Mouse (Mus musculus): ENCODE data around the gene Ocm. TPM values are rescaled to one million over a fixed set of nuclear protein-coding genes. Genes with fewer than 3 reads are reported as not detected.
A peak's percentile ranks its signal among the peaks of the same experiment; 100 is the strongest.
"Not testable (repeated sequence)": the region's sequence is repeated elsewhere in the genome, so short reads cannot be mapped to it uniquely, and the experiment has no call there.

The Ocm gene
- polyA plus RNA-seq, 1 experiment from 2014 or later = not detected

- no peak overlapping the region for H3K27ac ChIP-seq (ENCODE audit: low read depth, low read length)
- H3K9me3 ChIP-seq (ENCODE audit: control insufficient read depth, low read length) = no peaks in the 10 kb centered on the region
- H3K4me3 ChIP-seq (ENCODE audit: low read depth, low read length) = peak overlapping the region; percentile 91
- peak overlapping the region; percentile 38; the same call in 1 of the 2 replicates for H3K4me2 ChIP-seq (ENCODE audit: low read depth, low read length)
- no peak overlapping the region for H3K9ac ChIP-seq (replicated peaks; ENCODE audit: low read depth, low read length)
- peaks cover 23% of the 10 kb centered on the region for H3K36me3 ChIP-seq (ENCODE audit: control insufficient read depth, insufficient read depth, low read length)
- 84% methylated on average over 3 of the region's 3 CpGs for WGBS
- H3K4me1 ChIP-seq (ENCODE audit: control insufficient read depth, insufficient read depth, low read length) = no peaks in the 10 kb centered on the region
- H3K27me3 ChIP-seq (ENCODE audit: control insufficient read depth, insufficient read depth, low read length) = no peaks in the 10 kb centered on the region
- ATAC-seq (ENCODE audit: low read depth) = no peak
Measured at GRCm38 (mm10) chr5:144015312-144015650, 11.2 kb downstream of the Ocm start.

- ATAC-seq (ENCODE audit: low read depth) = peak; percentile 99
- Histone ChIP-seq H3K4me2 (ENCODE audit: low read depth, low read length) (peak within 1 kb of the TSS; percentile 53), H3K27me3 (ENCODE audit: control insufficient read depth, insufficient read depth, low read length) (no peaks in the 10 kb centered on the region), H3K9me3 (ENCODE audit: control insufficient read depth, low read length) (no peaks in the 10 kb centered on the region), H3K27ac (ENCODE audit: low read depth, low read length) (peak within 1 kb of the TSS; percentile 66), H3K4me1 (ENCODE audit: control insufficient read depth, insufficient read depth, low read length) (no peaks in the 10 kb centered on the region), H3K36me3 (ENCODE audit: control insufficient read depth, insufficient read depth, low read length) (peaks cover 26% of the 10 kb centered on the region), H3K9ac (replicated peaks; ENCODE audit: low read depth, low read length) (peak within 1 kb of the TSS; percentile 87), H3K4me3 (ENCODE audit: low read depth, low read length) (peak within 1 kb of the TSS; percentile 91)
- WGBS = 3% methylated on average over 42 of the region's 47 CpGs
Measured at GRCm38 (mm10) chr5:144014551-144015311, 11.7 kb downstream of the Ocm start, which contains the start of gene Ccz1. Gene Ccz1 (minus strand): TSS chr5:144014877.

- H3K9me3 ChIP-seq (ENCODE audit: control insufficient read depth, low read length); H3K27ac ChIP-seq (ENCODE audit: low read depth, low read length); H3K9ac ChIP-seq (replicated peaks; ENCODE audit: low read depth, low read length); H3K27me3 ChIP-seq (ENCODE audit: control insufficient read depth, insufficient read depth, low read length); H3K4me1 ChIP-seq (ENCODE audit: control insufficient read depth, insufficient read depth, low read length); ATAC-seq (ENCODE audit: low read depth): not testable (repeated sequence)
- 68% methylated on average over 12 of the region's 13 CpGs for WGBS
- H3K4me2 ChIP-seq (ENCODE audit: low read depth, low read length) = peak overlapping the region; percentile 53; the same call in 1 of the 2 replicates
- peak overlapping the region; percentile 91 for H3K4me3 ChIP-seq (ENCODE audit: low read depth, low read length)
- H3K36me3 ChIP-seq (ENCODE audit: control insufficient read depth, insufficient read depth, low read length) = peaks cover 37% of the 10 kb centered on the region
Measured at GRCm38 (mm10) chr5:144013366-144014134, 12.9 kb downstream of the Ocm start.

DNA sequence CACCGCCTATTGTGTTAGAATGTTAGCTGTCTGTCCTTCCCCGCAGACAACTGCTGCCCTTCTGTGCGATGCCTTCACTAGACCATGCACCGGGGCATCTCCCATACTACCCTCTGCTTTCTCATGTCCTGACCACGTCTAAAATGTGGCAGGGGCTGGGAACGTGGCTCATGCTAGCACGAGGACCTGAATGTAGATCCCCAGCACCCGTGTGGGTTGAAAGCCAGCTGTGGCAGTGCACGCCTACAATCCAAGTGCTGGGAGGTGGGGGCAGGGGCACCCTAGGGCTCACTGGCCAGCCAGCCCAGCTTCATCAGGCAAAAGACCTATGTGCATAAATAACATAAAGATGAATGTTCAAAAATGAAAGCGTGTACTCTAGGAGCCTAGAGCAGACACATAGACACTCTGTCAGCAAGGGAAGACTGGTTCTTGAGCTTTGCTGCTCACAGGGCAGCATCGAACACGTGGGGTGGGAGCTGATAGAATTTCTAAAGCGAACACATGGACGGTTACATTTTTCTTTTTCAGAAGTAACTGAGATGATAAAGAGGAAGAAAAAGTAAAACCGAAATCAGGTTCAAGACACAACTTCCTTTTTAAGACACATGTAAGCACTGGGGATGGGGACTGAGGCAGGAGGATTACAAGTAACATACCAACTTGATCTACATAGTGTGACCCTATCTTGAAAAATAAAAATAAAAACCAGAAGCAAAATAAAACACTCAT is 23.8 kb downstream of the Ocm start:
- 93% methylated on average over 15 of the region's 15 CpGs for WGBS
- Histone ChIP-seq H3K4me2 (ENCODE audit: low read depth, low read length) (no peak overlapping the region), H3K4me1 (ENCODE audit: control insufficient read depth, insufficient read depth, low read length) (no peaks in the 10 kb centered on the region), H3K36me3 (ENCODE audit: control insufficient read depth, insufficient read depth, low read length) (peaks cover 49% of the 10 kb centered on the region), H3K4me3 (ENCODE audit: low read depth, low read length) (no peak overlapping the region), H3K27me3 (ENCODE audit: control insufficient read depth, insufficient read depth, low read length) (no peaks in the 10 kb centered on the region), H3K9me3 (ENCODE audit: control insufficient read depth, low read length) (no peaks in the 10 kb centered on the region), H3K9ac (replicated peaks; ENCODE audit: low read depth, low read length) (no peak overlapping the region), H3K27ac (ENCODE audit: low read depth, low read length) (no peak overlapping the region)
- ATAC-seq (ENCODE audit: low read depth) = no peak

GRCm38 (mm10) chr5:143999409-143999808 is 27.1 kb downstream of the Ocm start:
- Histone ChIP-seq H3K4me1 (ENCODE audit: control insufficient read depth, insufficient read depth, low read length) (no peaks in the 10 kb centered on the region), H3K4me2 (ENCODE audit: low read depth, low read length) (no peak overlapping the region), H3K27ac (ENCODE audit: low read depth, low read length) (no peak overlapping the region), H3K9me3 (ENCODE audit: control insufficient read depth, low read length) (no peaks in the 10 kb centered on the region), H3K4me3 (ENCODE audit: low read depth, low read length) (no peak overlapping the region), H3K36me3 (ENCODE audit: control insufficient read depth, insufficient read depth, low read length) (peaks cover 65% of the 10 kb centered on the region), H3K27me3 (ENCODE audit: control insufficient read depth, insufficient read depth, low read length) (no peaks in the 10 kb centered on the region), H3K9ac (replicated peaks; ENCODE audit: low read depth, low read length) (no peak overlapping the region)
- 97% methylated on average over 1 of the region's 1 CpGs for WGBS
- ATAC-seq (ENCODE audit: low read depth) = no peak

GRCm38 (mm10) chr5:143994632-143995365 is 31.7 kb downstream of the Ocm start:
- Histone ChIP-seq H3K4me2 (ENCODE audit: low read depth, low read length) (no peak overlapping the region), H3K4me3 (ENCODE audit: low read depth, low read length) (no peak overlapping the region), H3K36me3 (ENCODE audit: control insufficient read depth, insufficient read depth, low read length) (peaks cover 70% of the 10 kb centered on the region), H3K27me3 (ENCODE audit: control insufficient read depth, insufficient read depth, low read length) (no peaks in the 10 kb centered on the region), H3K27ac (ENCODE audit: low read depth, low read length) (no peak overlapping the region), H3K9ac (replicated peaks; ENCODE audit: low read depth, low read length) (no peak overlapping the region), H3K9me3 (ENCODE audit: control insufficient read depth, low read length) (no peaks in the 10 kb centered on the region), H3K4me1 (ENCODE audit: control insufficient read depth, insufficient read depth, low read length) (no peaks in the 10 kb centered on the region)
- ATAC-seq (ENCODE audit: low read depth) = no peak
- WGBS = 72% methylated on average over 11 of the region's 11 CpGs

- WGBS = 97% methylated on average over 5 of the region's 5 CpGs
- Histone ChIP-seq H3K4me2 (ENCODE audit: low read depth, low read length) (no peak overlapping the region), H3K36me3 (ENCODE audit: control insufficient read depth, insufficient read depth, low read length) (peaks cover 66% of the 10 kb centered on the region)
Measured at GRCm38 (mm10) chr5:143993849-143994248, 32.6 kb downstream of the Ocm start.

GRCm38 (mm10) chr5:143993260-143993659 is 33.2 kb downstream of the Ocm start:
- no peak overlapping the region for H3K4me2 ChIP-seq (ENCODE audit: low read depth, low read length)
- ATAC-seq (ENCODE audit: low read depth) = no peak
- no peak overlapping the region for H3K4me3 ChIP-seq (ENCODE audit: low read depth, low read length)
- no peaks in the 10 kb centered on the region for H3K27me3 ChIP-seq (ENCODE audit: control insufficient read depth, insufficient read depth, low read length)
- no peak overlapping the region for H3K9ac ChIP-seq (replicated peaks; ENCODE audit: low read depth, low read length)
- WGBS = 88% methylated on average over 8 of the region's 8 CpGs
- H3K9me3 ChIP-seq (ENCODE audit: control insufficient read depth, low read length) = no peaks in the 10 kb centered on the region
- peaks cover 65% of the 10 kb centered on the region for H3K36me3 ChIP-seq (ENCODE audit: control insufficient read depth, insufficient read depth, low read length)
- no peaks in the 10 kb centered on the region for H3K4me1 ChIP-seq (ENCODE audit: control insufficient read depth, insufficient read depth, low read length)
- H3K27ac ChIP-seq (ENCODE audit: low read depth, low read length) = no peak overlapping the region

More at GRCm38 (mm10) chr5:143993849-143994248, 32.6 kb downstream of the Ocm start:
- H3K4me1 ChIP-seq (ENCODE audit: control insufficient read depth, insufficient read depth, low read length) = no peaks in the 10 kb centered on the region
- no peak overlapping the region for H3K4me3 ChIP-seq (ENCODE audit: low read depth, low read length)
- ATAC-seq (ENCODE audit: low read depth) = no peak
- H3K9ac ChIP-seq (replicated peaks; ENCODE audit: low read depth, low read length) = no peak overlapping the region
- H3K27me3 ChIP-seq (ENCODE audit: control insufficient read depth, insufficient read depth, low read length) = no peaks in the 10 kb centered on the region
- H3K27ac ChIP-seq (ENCODE audit: low read depth, low read length) = no peak overlapping the region
- H3K9me3 ChIP-seq (ENCODE audit: control insufficient read depth, low read length) = no peaks in the 10 kb centered on the region
